Mouse (Mus musculus) stomach, embryonic 15.5 days (tissue): ENCODE measurements around the gene Trio. TPM values are rescaled to one million over a fixed set of nuclear protein-coding genes. Genes with fewer than 3 reads are reported as not detected.

Experiments
- ATAC-seq: fragments of 200-750 bp; cut with Nextera tagmentation; 2 replicates; pipeline ENCODE4 v1.8.0; 2017; ENCODE audit warnings: low read depth, moderate number of reproducible peaks, moderate TSS enrichment; ENCODE audit not compliant: insufficient read depth, low FRiP score
- H3K27ac ChIP-seq: fragments of 300-500 bp; sonication (generic); 2 replicates; pipeline ENCODE4 v1.5.1; 2015; ENCODE audit warnings: mild to moderate bottlenecking, inconsistent platforms
- H3K27me3 ChIP-seq: fragments of 300-500 bp; sonication (generic); replicated peaks from 2 replicates; pipeline ENCODE4 v1.6.1; 2015; ENCODE audit warnings: inconsistent platforms
- H3K36me3 ChIP-seq: fragments of 300-500 bp; sonication (generic); 2 replicates; pipeline ENCODE4 v1.6.1; 2015; ENCODE audit warnings: inconsistent platforms
- H3K4me1 ChIP-seq: fragments of 300-500 bp; sonication (generic); 2 replicates; pipeline ENCODE4 v1.6.1; 2015; ENCODE audit warnings: inconsistent platforms
- H3K4me2 ChIP-seq: fragments of 300-500 bp; sonication (generic); 2 replicates; pipeline ENCODE4 v1.6.1; 2015; ENCODE audit warnings: mild to moderate bottlenecking, inconsistent platforms
- H3K4me3 ChIP-seq: fragments of 300-500 bp; sonication (generic); replicated peaks from 2 replicates; pipeline ENCODE4 v1.5.1; 2015; ENCODE audit warnings: inconsistent platforms
- H3K9ac ChIP-seq: fragments of 300-500 bp; sonication (generic); 2 replicates; pipeline ENCODE4 v1.6.1; 2015; ENCODE audit warnings: inconsistent platforms
- H3K9me3 ChIP-seq: fragments of 300-500 bp; sonication (generic); 2 replicates; pipeline ENCODE4 v1.6.1; 2016; ENCODE audit warnings: inconsistent platforms
- WGBS: fragments of 180-500 bp; shearing (Covaris S2); methylation state at CpG from one replicate; pipeline ENCODE4 v1.1.7; 2015; 5-methylcytosine and 5-hydroxymethylcytosine counted together
- polyA plus RNA-seq: library from polyadenylated mRNA; unstranded; fragments of >200 nt; fragmentation: Nextera tagmentation; extraction: Ambion mirVana; gene quantifications from 2 replicates; pipeline ENCODE4 v1.2.1, GENCODE M21; 2015

Gene Trio
- polyA plus RNA-seq, 1 experiment from 2014 or later: 26.7 TPM

- H3K4me3 ChIP-seq: no peak overlapping the region
- no peaks in the 10 kb centered on the region for H3K9me3 ChIP-seq
- no peak overlapping the region for H3K4me2 ChIP-seq
- H3K4me1 ChIP-seq: 0 out of 2 replicates have a peak, but pooled peaks cover 2% of the 10 kb centered on the region
- no peak overlapping the region for H3K9ac ChIP-seq
- no peak overlapping the region for H3K27ac ChIP-seq
- WGBS: 87% methylated on average over 6 of the region's 6 CpGs
- no peaks in the 10 kb centered on the region for H3K27me3 ChIP-seq
- H3K36me3 ChIP-seq: peaks cover 14% of the 10 kb centered on the region; the same call in 1 of the 2 replicates
- no peak for ATAC-seq
These were observed 161.3 kb downstream of the Trio start for GRCm38 (mm10) chr15:27864397-27864796.

- 83% methylated on average over 11 of the region's 11 CpGs for WGBS
- no peak overlapping the region for H3K9ac ChIP-seq
- H3K4me3 ChIP-seq: no peak overlapping the region
- ATAC-seq: no peak
- H3K27ac ChIP-seq: no peak overlapping the region
- H3K27me3 ChIP-seq: no peaks in the 10 kb centered on the region
- peaks cover 14% of the 10 kb centered on the region; the same call in 1 of the 2 replicates for H3K36me3 ChIP-seq
- H3K9me3 ChIP-seq: no peaks in the 10 kb centered on the region
- H3K4me1 ChIP-seq: 0 out of 2 replicates have a peak, but pooled peaks cover 2% of the 10 kb centered on the region
- no peak overlapping the region for H3K4me2 ChIP-seq
These were observed 162.7 kb downstream of the Trio start for GRCm38 (mm10) chr15:27862949-27863348.

- 0 out of 2 replicates have a peak, but pooled peaks cover 2% of the 10 kb centered on the region for H3K4me1 ChIP-seq
- H3K36me3 ChIP-seq: peaks cover 14% of the 10 kb centered on the region; the same call in 1 of the 2 replicates
- no peak for ATAC-seq
These were observed 165.2 kb downstream of the Trio start for GRCm38 (mm10) chr15:27860439-27860838.

GRCm38 (mm10) chr15:27859590-27859989, 166.1 kb downstream of the Trio start:
- H3K27me3 ChIP-seq: no peaks in the 10 kb centered on the region
- 73% methylated on average over 1 of the region's 1 CpGs for WGBS
- no peak for ATAC-seq
- no peaks in the 10 kb centered on the region for H3K9me3 ChIP-seq
- 0 out of 2 replicates have a peak, but pooled peaks cover 2% of the 10 kb centered on the region for H3K4me1 ChIP-seq
- H3K4me2 ChIP-seq: no peak overlapping the region
- H3K4me3 ChIP-seq: no peak overlapping the region
- H3K9ac ChIP-seq: no peak overlapping the region
- peaks cover 16% of the 10 kb centered on the region; the same call in 1 of the 2 replicates for H3K36me3 ChIP-seq
- no peak overlapping the region for H3K27ac ChIP-seq

More at GRCm38 (mm10) chr15:27860439-27860838, 165.2 kb downstream of the Trio start:
- no peak overlapping the region for H3K9ac ChIP-seq
- no peak overlapping the region for H3K4me3 ChIP-seq
- H3K27ac ChIP-seq: no peak overlapping the region
- H3K9me3 ChIP-seq: no peaks in the 10 kb centered on the region
- 91% methylated on average over 14 of the region's 14 CpGs for WGBS
- H3K4me2 ChIP-seq: no peak overlapping the region
- no peaks in the 10 kb centered on the region for H3K27me3 ChIP-seq

DNA sequence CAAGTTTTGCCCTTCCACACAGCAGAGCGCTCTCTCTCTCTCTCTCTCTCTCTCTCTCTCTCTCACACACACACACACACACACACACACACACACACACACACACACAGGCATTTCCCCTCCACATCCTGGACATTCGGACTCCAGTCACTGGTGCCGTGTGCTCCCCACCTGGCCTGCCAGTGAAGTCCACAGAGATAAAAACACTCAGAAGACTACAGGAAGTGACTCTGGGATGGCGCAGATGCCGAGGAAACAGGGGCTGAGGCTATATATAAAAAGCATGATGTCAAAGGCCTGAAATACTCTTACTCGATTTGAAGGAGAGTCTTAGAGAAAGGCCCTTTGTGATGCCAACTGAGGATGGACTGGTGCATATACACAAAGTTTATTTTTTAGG, 166.5 kb downstream of the Trio start:
- no peak overlapping the region for H3K27ac ChIP-seq
- no peak overlapping the region for H3K4me2 ChIP-seq
- ATAC-seq: no peak
- H3K4me3 ChIP-seq: no peak overlapping the region
- H3K4me1 ChIP-seq: 0 out of 2 replicates have a peak, but pooled peaks cover 2% of the 10 kb centered on the region
- H3K36me3 ChIP-seq: peaks cover 16% of the 10 kb centered on the region; the same call in 1 of the 2 replicates
- no peaks in the 10 kb centered on the region for H3K27me3 ChIP-seq
- H3K9ac ChIP-seq: no peak overlapping the region
- 63% methylated on average over 6 of the region's 6 CpGs for WGBS
- no peaks in the 10 kb centered on the region for H3K9me3 ChIP-seq

DNA sequence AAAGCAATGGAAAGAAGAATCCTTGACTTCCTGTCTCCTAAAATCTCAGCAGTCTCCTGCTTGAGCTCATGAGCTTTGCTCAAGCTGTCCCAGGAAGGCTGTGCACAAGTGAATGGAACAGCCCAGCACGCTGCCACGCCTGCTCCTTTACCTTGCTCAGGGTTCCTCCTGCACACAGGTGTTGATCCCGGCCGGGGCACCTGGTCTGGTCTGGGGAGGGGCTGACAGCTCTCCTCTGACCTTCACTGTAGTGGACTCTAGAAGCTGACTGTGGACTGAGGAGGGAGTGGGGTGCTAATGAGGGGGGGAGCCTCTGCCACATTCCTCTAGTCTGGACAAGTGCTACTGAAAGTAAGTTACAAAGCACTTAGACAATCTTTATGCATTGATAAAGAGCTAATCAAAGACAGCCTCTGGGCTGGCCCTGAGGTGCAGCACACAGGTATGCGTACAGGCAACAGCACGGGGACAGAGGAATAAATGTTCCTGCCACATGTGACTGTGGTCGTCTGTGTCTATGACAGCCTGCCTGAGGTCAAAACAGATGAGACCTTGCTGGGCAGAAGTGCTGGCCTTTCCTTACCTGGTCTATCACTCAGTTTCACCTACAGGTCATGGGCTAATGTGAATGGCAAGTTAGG, 167.3 kb downstream of the Trio start:
- H3K4me1 ChIP-seq: 0 out of 2 replicates have a peak, but pooled peaks cover 2% of the 10 kb centered on the region
- H3K9ac ChIP-seq: no peak overlapping the region
- H3K4me3 ChIP-seq: no peak overlapping the region
- H3K27me3 ChIP-seq: no peaks in the 10 kb centered on the region
- H3K4me2 ChIP-seq: no peak overlapping the region; the same call in 1 of the 2 replicates
- WGBS: 65% methylated on average over 7 of the region's 7 CpGs
- no peak for ATAC-seq
- no peak overlapping the region for H3K27ac ChIP-seq
- peaks cover 21% of the 10 kb centered on the region; the same call in 1 of the 2 replicates for H3K36me3 ChIP-seq
- no peaks in the 10 kb centered on the region for H3K9me3 ChIP-seq

DNA sequence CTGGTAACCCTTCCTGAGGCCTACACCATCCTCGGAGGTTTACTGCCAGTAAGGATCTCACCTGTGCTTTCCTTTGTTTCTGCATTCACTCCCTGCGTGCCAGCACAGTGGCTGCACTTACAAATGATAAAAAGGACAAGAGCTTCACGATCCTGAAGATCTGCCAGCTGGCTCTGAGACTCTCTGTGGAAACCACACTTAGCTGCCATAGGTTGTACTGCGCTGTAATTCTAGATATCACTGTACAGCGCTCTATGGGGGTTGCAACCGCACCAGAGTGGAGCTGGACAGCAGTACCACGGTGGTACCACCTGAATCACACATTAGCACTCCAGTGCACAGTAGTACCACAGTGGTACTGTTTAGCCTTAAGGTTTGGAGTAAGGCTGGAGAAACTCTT, 168.4 kb downstream of the Trio start:
- H3K4me1 ChIP-seq: 0 out of 2 replicates have a peak, but pooled peaks cover 2% of the 10 kb centered on the region
- H3K4me3 ChIP-seq: no peak overlapping the region
- H3K27ac ChIP-seq: no peak overlapping the region
- 79% methylated on average over 7 of the region's 7 CpGs for WGBS
- peaks cover 26% of the 10 kb centered on the region; the same call in 1 of the 2 replicates for H3K36me3 ChIP-seq
- no peaks in the 10 kb centered on the region for H3K9me3 ChIP-seq
- no peaks in the 10 kb centered on the region for H3K27me3 ChIP-seq
- H3K4me2 ChIP-seq: no peak overlapping the region
- ATAC-seq: no peak
- no peak overlapping the region for H3K9ac ChIP-seq

GRCm38 (mm10) chr15:27856050-27856787, 169.4 kb downstream of the Trio start:
- H3K4me2 ChIP-seq: peak overlapping the region; percentile 19; the same call in 1 of the 2 replicates
- ATAC-seq: peak; percentile 44; the same call in 1 of the 2 replicates
- no peak overlapping the region for H3K27ac ChIP-seq
- WGBS: 51% methylated on average over 29 of the region's 29 CpGs
- no peak overlapping the region for H3K4me3 ChIP-seq
- H3K36me3 ChIP-seq: peaks cover 34% of the 10 kb centered on the region; the same call in 1 of the 2 replicates
- H3K9ac ChIP-seq: no peak overlapping the region
- H3K4me1 ChIP-seq: 0 out of 2 replicates have a peak, but pooled peaks cover 2% of the 10 kb centered on the region
- no peaks in the 10 kb centered on the region for H3K27me3 ChIP-seq
- H3K9me3 ChIP-seq: no peaks in the 10 kb centered on the region

- 79% methylated on average over 6 of the region's 6 CpGs for WGBS
- no peak overlapping the region for H3K9ac ChIP-seq
- H3K36me3 ChIP-seq: peaks cover 60% of the 10 kb centered on the region
- no peaks in the 10 kb centered on the region for H3K9me3 ChIP-seq
- no peak overlapping the region for H3K4me3 ChIP-seq
- no peaks in the 10 kb centered on the region for H3K27me3 ChIP-seq
- H3K4me2 ChIP-seq: no peak overlapping the region
- H3K4me1 ChIP-seq: no peaks in the 10 kb centered on the region
- H3K27ac ChIP-seq: no peak overlapping the region
- ATAC-seq: no peak
These were observed 174.3 kb downstream of the Trio start for GRCm38 (mm10) chr15:27851312-27851711.

DNA sequence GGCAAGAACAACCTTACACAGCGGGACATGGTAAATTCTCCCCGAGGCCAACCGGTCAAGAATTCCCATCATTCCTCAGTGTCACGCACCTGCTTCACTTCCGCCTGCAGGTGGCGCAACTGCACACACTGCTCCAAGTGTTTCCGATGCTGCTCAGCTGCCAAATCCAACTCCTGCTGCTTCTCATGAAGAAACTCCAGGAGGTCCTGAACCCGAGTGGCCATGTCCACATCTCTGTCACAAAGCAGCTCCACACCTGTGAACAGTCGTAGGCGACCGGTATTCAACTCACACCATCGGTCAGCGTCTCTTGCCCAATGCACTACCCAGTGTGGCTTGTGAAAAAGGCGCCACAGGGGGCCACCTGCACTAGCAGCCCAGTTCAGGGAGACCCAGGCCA, 174.7 kb downstream of the Trio start:
- Histone ChIP-seq H3K27ac (no peak overlapping the region), H3K9ac (no peak overlapping the region), H3K4me1 (no peaks in the 10 kb centered on the region), H3K27me3 (no peaks in the 10 kb centered on the region), H3K9me3 (no peaks in the 10 kb centered on the region), H3K4me3 (no peak overlapping the region), H3K4me2 (no peak overlapping the region), H3K36me3 (peaks cover 60% of the 10 kb centered on the region)
- no peak for ATAC-seq
- WGBS: 86% methylated on average over 14 of the region's 14 CpGs

GRCm38 (mm10) chr15:27849910-27850309, 175.7 kb downstream of the Trio start:
- Histone ChIP-seq H3K4me2 (no peak overlapping the region), H3K4me1 (no peaks in the 10 kb centered on the region), H3K36me3 (peaks cover 58% of the 10 kb centered on the region), H3K27ac (no peak overlapping the region), H3K9me3 (no peaks in the 10 kb centered on the region), H3K4me3 (no peak overlapping the region), H3K27me3 (no peaks in the 10 kb centered on the region), H3K9ac (no peak overlapping the region)
- no peak for ATAC-seq
- 88% methylated on average over 4 of the region's 4 CpGs for WGBS

- Histone ChIP-seq H3K27ac (no peak overlapping the region), H3K4me1 (no peaks in the 10 kb centered on the region), H3K4me2 (no peak overlapping the region), H3K9ac (no peak overlapping the region), H3K9me3 (no peaks in the 10 kb centered on the region), H3K36me3 (peaks cover 9% of the 10 kb centered on the region), H3K27me3 (no peaks in the 10 kb centered on the region), H3K4me3 (no peak overlapping the region)
- no peak for ATAC-seq
- WGBS: 91% methylated on average over 15 of the region's 15 CpGs
These were observed 184.0 kb downstream of the Trio start for GRCm38 (mm10) chr15:27841696-27842095.
